Mouse (Mus musculus) myocyte (in vitro differentiated cells): ENCODE data around the gene Six2. TPM values are rescaled to one million over a fixed set of nuclear protein-coding genes. Genes with fewer than 3 reads are reported as not detected.

Experiments
- H3K27me3 ChIP-seq: one replicate; pipeline ENCODE4 v1.6.1; 2011; ENCODE audit not compliant: control insufficient read depth, insufficient read depth, insufficient read length
- H3K36me3 ChIP-seq: one replicate; pipeline ENCODE4 v1.6.1; 2011; ENCODE audit not compliant: control insufficient read depth, insufficient read depth
- H3K4me2 ChIP-seq: one replicate; pipeline ENCODE4 v1.6.1; 2011; ENCODE audit warnings: low read depth, control low read depth
- H3K4me3 ChIP-seq: one replicate; pipeline ENCODE4 v1.5.1; 2011; ENCODE audit warnings: mild to moderate bottlenecking, control low read depth, moderate library complexity
- H3K79me2 ChIP-seq: one replicate; pipeline ENCODE4 v1.6.1; 2011; ENCODE audit not compliant: control insufficient read depth, insufficient read depth
- H3ac ChIP-seq: one replicate; pipeline ENCODE4 v1.6.1; 2011; ENCODE audit not compliant: control insufficient read depth, insufficient read length
- CEBPB ChIP-seq: IDR thresholded peaks from 2 replicates; pipeline ENCODE4 v1.6.1; 2011; ENCODE audit warnings: mild to moderate bottlenecking, moderate library complexity; ENCODE audit not compliant: poor library complexity, insufficient read depth, severe bottlenecking
- E2F4 ChIP-seq: IDR thresholded peaks from one replicate; pipeline ENCODE4 v1.6.1; 2011; ENCODE audit warnings: mild to moderate bottlenecking, control low read depth, moderate library complexity; ENCODE audit not compliant: insufficient read depth
- MAX ChIP-seq: IDR thresholded peaks from one replicate; pipeline ENCODE4 v1.6.1; 2011; ENCODE audit warnings: low read depth, mild to moderate bottlenecking, control low read depth
- MYOD1 ChIP-seq, 3 experiments: IDR thresholded peaks; one replicate each; pipeline ENCODE4 v1.6.1; 2011; ENCODE audit warnings: control low read depth in 2 of 3, low read depth in 2 of 3, mild to moderate bottlenecking in 2 of 3, moderate library complexity in 1 of 3; ENCODE audit not compliant: insufficient read length in 2 of 3, control insufficient read depth in 1 of 3
- MYOG ChIP-seq, 3 experiments: IDR thresholded peaks; one replicate each; pipeline ENCODE4 v1.6.1; 2011; ENCODE audit warnings: control low read depth in 2 of 3, low read depth in 2 of 3, mild to moderate bottlenecking in 2 of 3; ENCODE audit not compliant: insufficient read length in 2 of 3, control insufficient read depth in 1 of 3, insufficient read depth in 1 of 3
- POLR2A ChIP-seq: IDR thresholded peaks from one replicate; pipeline ENCODE4 v1.6.1; 2011; ENCODE audit warnings: low read depth, mild to moderate bottlenecking, control low read depth, moderate library complexity; ENCODE audit not compliant: insufficient read length
- POLR2AphosphoS2 ChIP-seq: IDR thresholded peaks from one replicate; pipeline ENCODE4 v1.6.1; 2011; ENCODE audit warnings: low read depth, control low read depth; ENCODE audit not compliant: insufficient read length
- REST ChIP-seq: IDR thresholded peaks from one replicate; pipeline ENCODE4 v1.6.1; 2011; ENCODE audit warnings: mild to moderate bottlenecking, control low read depth, moderate library complexity; ENCODE audit not compliant: insufficient read depth, insufficient read length
- SRF ChIP-seq: IDR thresholded peaks from one replicate; pipeline ENCODE4 v1.6.1; 2011; ENCODE audit warnings: low read depth; ENCODE audit not compliant: control insufficient read depth, insufficient read length
- TCF12 ChIP-seq: IDR thresholded peaks from one replicate; pipeline ENCODE4 v1.6.1; 2011; ENCODE audit warnings: mild to moderate bottlenecking, control low read depth; ENCODE audit not compliant: poor library complexity, insufficient read depth, severe bottlenecking
- TCF3 ChIP-seq: IDR thresholded peaks from one replicate; pipeline ENCODE4 v1.6.1; 2011; ENCODE audit warnings: low read depth, control low read depth; ENCODE audit not compliant: insufficient read length
- USF1 ChIP-seq: IDR thresholded peaks from one replicate; pipeline ENCODE4 v1.6.1; 2011; ENCODE audit warnings: low read depth, mild to moderate bottlenecking, control low read depth, moderate library complexity
- polyA plus RNA-seq: library from polyadenylated mRNA; unstranded; fragments of >200 nt; fragmentation: generic; extraction: Trizol; gene quantifications from one replicate; pipeline ENCODE4 v1.2.1, GENCODE M21; 2012; ENCODE audit warnings: missing spikeins

The Six2 gene
- polyA plus RNA-seq, 1 experiment, result not detected

GRCm38 (mm10) chr17:85645312-85645711, 42.8 kb downstream of the Six2 start:
- Histone ChIP-seq H3ac (no peak overlapping the region), H3K4me2 (no peak overlapping the region), H3K4me3 (no peak overlapping the region), H3K27me3 (peaks cover 12% of the 10 kb centered on the region), H3K79me2 (no peaks in the 10 kb centered on the region), H3K36me3 (no peaks in the 10 kb centered on the region)
- TF ChIP-seq POLR2A, result no peak
- TF ChIP-seq TCF12, result no peak
- no peak for TF ChIP-seq REST
- TF ChIP-seq USF1, result no peak
- no peak for TF ChIP-seq CEBPB
- TF ChIP-seq MYOD1 (IDR thresholded peaks at IDR 0.05; ENCODE audit: control insufficient read depth in 1 of 3, insufficient read length in 2 of 3, low read depth in 2 of 3), result no peak

DNA sequence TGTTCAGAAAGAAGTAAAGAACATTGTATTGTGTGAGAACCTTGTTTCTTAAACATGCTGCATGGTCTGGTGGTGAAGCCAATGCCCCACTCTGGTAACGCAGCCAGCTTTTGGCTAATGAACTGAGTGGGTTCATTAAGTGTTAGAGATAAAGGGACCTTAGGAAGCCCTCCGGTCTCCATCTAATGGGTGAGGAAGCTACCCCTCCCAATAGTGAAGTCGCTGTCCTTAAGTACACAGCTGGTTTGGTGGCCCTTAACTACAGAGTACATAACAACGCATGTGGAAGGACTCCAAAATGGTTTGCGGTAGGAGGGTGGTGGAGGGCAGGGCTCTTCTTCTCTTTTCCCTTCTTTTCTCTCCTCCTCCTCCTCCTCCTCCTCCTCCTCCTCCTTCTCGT, 50.2 kb downstream of the Six2 start:
- H3K4me2 ChIP-seq, result no peak overlapping the region
- H3K36me3 ChIP-seq, result no peaks in the 10 kb centered on the region
- no peak overlapping the region for H3ac ChIP-seq
- no peak overlapping the region for H3K4me3 ChIP-seq
- no peak for TF ChIP-seq CEBPB
- no peak for TF ChIP-seq E2F4
- TF ChIP-seq SRF, result no peak
- no peak for TF ChIP-seq TCF12
- no peak for TF ChIP-seq POLR2A
- no peak for TF ChIP-seq MYOG (IDR thresholded peaks at IDR 0.05; ENCODE audit: control insufficient read depth in 1 of 3, insufficient read depth in 1 of 3, insufficient read length in 2 of 3, low read depth in 2 of 3)
- no peak for TF ChIP-seq TCF3
- TF ChIP-seq USF1, result no peak
- no peak for TF ChIP-seq POLR2AphosphoS2
- no peak for TF ChIP-seq MAX
- TF ChIP-seq REST, result no peak
- TF ChIP-seq MYOD1 (IDR thresholded peaks at IDR 0.05; ENCODE audit: control insufficient read depth in 1 of 3, insufficient read length in 2 of 3, low read depth in 2 of 3), result no peak
- no peaks in the 10 kb centered on the region for H3K79me2 ChIP-seq
- no peaks in the 10 kb centered on the region for H3K27me3 ChIP-seq

Other genes with a start within 250 kb of the Six2 start
- not detected for gene Six3, start 74.7 kb downstream of the Six2 start, polyA plus RNA-seq